Mouse (Mus musculus): ENCODE data around the gene Mboat1.

- TF ChIP-seq GATA1 (IDR thresholded peaks at IDR 0.05; ENCODE audit: borderline replicate concordance, low read length): no peak
- no peak for TF ChIP-seq FLI1 (IDR thresholded peaks at IDR 0.05; ENCODE audit: low read length)
Observed at GRCm38 (mm10) chr13:30136243-30136922, at the start of gene Mboat1.
